Mouse (Mus musculus) hindbrain, embryonic 13.5 days (tissue): ENCODE results near the gene Ptprs. TPM values are rescaled to one million over a fixed set of nuclear protein-coding genes. Genes with fewer than 3 reads are reported as not detected.

Experiments used
- ATAC-seq: fragments of 200-750 bp; cut with Nextera tagmentation; 2 replicates; pipeline ENCODE4 v1.8.0; 2017; ENCODE audit warnings: moderate TSS enrichment; ENCODE audit not compliant: low FRiP score
- H3K27ac ChIP-seq: fragments of 300-500 bp; sonication (generic); 2 replicates; pipeline ENCODE4 v1.5.1; 2015; ENCODE audit warnings: inconsistent platforms, mild to moderate bottlenecking, moderate library complexity
- H3K27me3 ChIP-seq: fragments of 300-500 bp; sonication (generic); 2 replicates; pipeline ENCODE4 v1.6.1; 2015; ENCODE audit warnings: mild to moderate bottlenecking, inconsistent platforms
- H3K36me3 ChIP-seq: fragments of 300-500 bp; sonication (generic); 2 replicates; pipeline ENCODE4 v1.6.1; 2015; ENCODE audit warnings: mild to moderate bottlenecking, inconsistent platforms
- H3K4me1 ChIP-seq: fragments of 300-500 bp; sonication (generic); replicated peaks from 2 replicates; pipeline ENCODE4 v1.6.1; 2015; ENCODE audit warnings: inconsistent platforms
- H3K4me2 ChIP-seq: fragments of 300-500 bp; sonication (generic); 2 replicates; pipeline ENCODE4 v1.6.1; 2015; ENCODE audit warnings: inconsistent platforms, mild to moderate bottlenecking, moderate library complexity
- H3K4me3 ChIP-seq: fragments of 300-500 bp; sonication (generic); 2 replicates; pipeline ENCODE4 v1.5.1; 2015; ENCODE audit warnings: mild to moderate bottlenecking, inconsistent platforms
- H3K9ac ChIP-seq: fragments of 300-500 bp; sonication (generic); 2 replicates; pipeline ENCODE4 v1.6.1; 2015; ENCODE audit warnings: mild to moderate bottlenecking, inconsistent platforms
- H3K9me3 ChIP-seq: fragments of 300-500 bp; sonication (generic); 2 replicates; pipeline ENCODE4 v1.6.1; 2016; ENCODE audit warnings: inconsistent platforms
- WGBS: fragments of 180-500 bp; shearing (Covaris S2); methylation state at CpG from one replicate; pipeline ENCODE4 v1.1.7; 2015; 5-methylcytosine and 5-hydroxymethylcytosine counted together
- polyA plus RNA-seq: library from polyadenylated mRNA; unstranded; fragments of >200 nt; fragmentation: Nextera tagmentation; extraction: Ambion mirVana; gene quantifications from 2 replicates; pipeline ENCODE4 v1.2.1, GENCODE M21; 2015

The Ptprs gene
- polyA plus RNA-seq, 1 experiment from 2014 or later, result 273 TPM

DNA sequence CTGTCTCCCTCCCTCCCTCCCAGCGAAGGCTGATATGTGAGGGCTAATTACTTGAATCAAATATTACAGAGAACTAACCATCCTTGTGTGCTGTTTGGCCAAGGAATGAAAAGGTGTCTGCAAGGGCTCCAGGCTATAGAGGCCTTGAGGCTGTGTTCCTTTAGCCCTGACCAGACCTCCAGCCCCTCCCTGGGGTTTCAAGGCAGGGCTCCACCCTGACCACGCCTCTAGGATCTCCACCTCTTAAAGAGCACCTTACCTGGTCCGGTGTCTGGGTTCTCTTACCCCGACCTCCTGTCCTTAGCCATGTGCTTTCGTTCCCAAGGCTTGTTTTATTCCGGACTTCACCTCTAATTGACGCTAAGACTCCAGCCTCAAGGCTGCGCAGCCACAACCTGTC is 66.5 kb downstream of the Ptprs start:
- ATAC-seq, result 0 out of 2 replicates have a peak, but pooled peaks have one; percentile 16
- H3K4me2 ChIP-seq, result no peak overlapping the region
- peaks cover 49% of the 10 kb centered on the region for H3K36me3 ChIP-seq
- peak overlapping the region; percentile 80 for H3K27ac ChIP-seq
- H3K4me3 ChIP-seq, result no peak overlapping the region
- 52% methylated on average over 8 of the region's 8 CpGs for whole genome bisulfite sequencing
- no peaks in the 10 kb centered on the region for H3K27me3 ChIP-seq
- peaks cover 49% of the 10 kb centered on the region for H3K4me1 ChIP-seq
- H3K9ac ChIP-seq, result peak overlapping the region; percentile 40
- H3K9me3 ChIP-seq, result no peaks in the 10 kb centered on the region

GRCm38 (mm10) chr17:56408965-56409625 is 67.2 kb downstream of the Ptprs start:
- 36% methylated on average over 13 of the region's 13 CpGs for WGBS
- no peak overlapping the region for H3K4me2 ChIP-seq
- H3K36me3 ChIP-seq, result peaks cover 48% of the 10 kb centered on the region
- peaks cover 49% of the 10 kb centered on the region for H3K4me1 ChIP-seq
- peak overlapping the region; percentile 80 for H3K27ac ChIP-seq
- 0 out of 2 replicates have a peak, but pooled peaks have one; percentile 13 for ATAC-seq
- H3K9me3 ChIP-seq, result no peaks in the 10 kb centered on the region
- no peak overlapping the region for H3K4me3 ChIP-seq
- peak overlapping the region; percentile 40 for H3K9ac ChIP-seq
- H3K27me3 ChIP-seq, result no peaks in the 10 kb centered on the region

GRCm38 (mm10) chr17:56407379-56407778 is 68.9 kb downstream of the Ptprs start:
- Histone ChIP-seq H3K4me1 (peaks cover 49% of the 10 kb centered on the region), H3K27ac (peak overlapping the region; percentile 80), H3K27me3 (no peaks in the 10 kb centered on the region), H3K9ac (peak overlapping the region; percentile 43; the same call in 1 of the 2 replicates), H3K9me3 (no peaks in the 10 kb centered on the region), H3K4me2 (no peak overlapping the region), H3K36me3 (peaks cover 45% of the 10 kb centered on the region), H3K4me3 (no peak overlapping the region)
- 40% methylated on average over 8 of the region's 8 CpGs for WGBS
- ATAC-seq, result no peak

DNA sequence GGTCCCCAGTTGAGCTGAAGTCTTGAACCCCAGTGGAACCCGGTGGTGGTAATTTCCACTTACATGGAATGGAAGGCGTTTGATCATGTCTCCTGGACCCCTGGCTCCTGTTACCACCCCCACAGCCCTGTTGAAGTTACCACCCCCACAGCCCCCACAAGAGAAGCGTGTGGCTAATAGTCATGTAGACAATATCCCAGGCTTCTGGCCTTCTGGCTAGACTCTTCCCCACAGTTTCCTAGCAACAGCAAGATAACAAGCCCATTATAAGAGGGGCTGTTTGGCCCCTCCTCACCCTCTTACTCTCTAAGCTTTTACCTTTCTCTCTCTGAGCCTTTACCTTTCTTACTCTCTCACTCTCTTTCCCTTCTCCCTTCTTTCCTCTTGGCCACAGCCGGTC is 69.4 kb downstream of the Ptprs start:
- Histone ChIP-seq H3K4me2 (no peak overlapping the region), H3K9ac (peak overlapping the region; percentile 43; the same call in 1 of the 2 replicates), H3K36me3 (peaks cover 45% of the 10 kb centered on the region), H3K4me1 (peaks cover 49% of the 10 kb centered on the region), H3K9me3 (no peaks in the 10 kb centered on the region), H3K27ac (peak overlapping the region; percentile 80), H3K27me3 (no peaks in the 10 kb centered on the region), H3K4me3 (no peak overlapping the region)
- ATAC-seq, result no peak; the same call in 1 of the 2 replicates
- WGBS, result 50% methylated on average over 4 of the region's 4 CpGs

GRCm38 (mm10) chr17:56405856-56406840 is 70.1 kb downstream of the Ptprs start:
- no peak overlapping the region for H3K9ac ChIP-seq
- peak overlapping the region; percentile 80 for H3K27ac ChIP-seq
- peaks cover 45% of the 10 kb centered on the region for H3K36me3 ChIP-seq

GRCm38 (mm10) chr17:56405341-56405740 is 70.9 kb downstream of the Ptprs start:
- ATAC-seq, result no peak
- 93% methylated on average over 3 of the region's 3 CpGs for WGBS
- no peaks in the 10 kb centered on the region for H3K9me3 ChIP-seq
- H3K36me3 ChIP-seq, result peaks cover 48% of the 10 kb centered on the region
- no peak overlapping the region for H3K4me2 ChIP-seq
- H3K4me3 ChIP-seq, result no peak overlapping the region
- H3K4me1 ChIP-seq, result peaks cover 44% of the 10 kb centered on the region
- no peak overlapping the region for H3K9ac ChIP-seq
- no peaks in the 10 kb centered on the region for H3K27me3 ChIP-seq
- no peak overlapping the region for H3K27ac ChIP-seq

More at GRCm38 (mm10) chr17:56405856-56406840, 70.1 kb downstream of the Ptprs start:
- H3K4me1 ChIP-seq, result peaks cover 49% of the 10 kb centered on the region
- no peak overlapping the region for H3K4me3 ChIP-seq
- ATAC-seq, result no peak
- 78% methylated on average over 14 of the region's 14 CpGs for WGBS
- H3K4me2 ChIP-seq, result no peak overlapping the region
- H3K9me3 ChIP-seq, result no peaks in the 10 kb centered on the region
- no peaks in the 10 kb centered on the region for H3K27me3 ChIP-seq

DNA sequence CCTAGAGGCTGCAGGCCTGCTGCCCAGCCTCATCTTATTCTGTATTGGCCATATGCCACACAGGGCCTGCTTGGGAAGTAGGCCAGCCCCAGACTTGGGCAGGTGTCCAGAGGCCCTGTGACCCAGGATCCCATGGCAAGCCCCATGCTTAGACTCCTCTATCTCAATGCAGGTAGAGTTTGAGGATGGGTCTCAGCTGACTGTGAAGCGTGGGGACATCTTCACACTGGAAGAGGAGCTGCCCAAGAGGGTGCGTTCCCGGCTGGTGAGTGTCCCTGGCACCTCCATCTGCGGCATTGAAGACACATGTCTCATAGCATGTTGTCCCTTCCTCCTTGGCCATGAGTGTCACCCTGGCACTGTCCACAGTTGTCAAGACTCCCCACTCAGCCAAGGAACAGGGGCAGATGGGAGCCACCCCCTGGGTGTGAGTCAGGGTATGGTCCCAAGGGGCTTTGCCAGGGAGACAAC is 75.2 kb downstream of the Ptprs start:
- H3K36me3 ChIP-seq, result peaks cover 90% of the 10 kb centered on the region
- H3K4me3 ChIP-seq, result no peak overlapping the region
- peak overlapping the region; percentile 23; the same call in 1 of the 2 replicates for H3K27ac ChIP-seq
- ATAC-seq, result no peak
- no peaks in the 10 kb centered on the region for H3K27me3 ChIP-seq
- no peaks in the 10 kb centered on the region for H3K9me3 ChIP-seq
- WGBS, result 97% methylated on average over 4 of the region's 4 CpGs
- H3K4me2 ChIP-seq, result no peak overlapping the region
- H3K4me1 ChIP-seq, result peaks cover 4% of the 10 kb centered on the region
- H3K9ac ChIP-seq, result no peak overlapping the region

- H3K36me3 ChIP-seq, result peaks cover 96% of the 10 kb centered on the region
- ATAC-seq, result no peak
- WGBS, result 89% methylated on average over 3 of the region's 3 CpGs
- H3K27me3 ChIP-seq, result no peaks in the 10 kb centered on the region
- H3K9me3 ChIP-seq, result no peaks in the 10 kb centered on the region
- H3K9ac ChIP-seq, result no peak overlapping the region
- H3K27ac ChIP-seq, result no peak overlapping the region
- no peaks in the 10 kb centered on the region for H3K4me1 ChIP-seq
- no peak overlapping the region for H3K4me3 ChIP-seq
- no peak overlapping the region for H3K4me2 ChIP-seq
These were observed 76.1 kb downstream of the Ptprs start for GRCm38 (mm10) chr17:56400221-56400620.

DNA sequence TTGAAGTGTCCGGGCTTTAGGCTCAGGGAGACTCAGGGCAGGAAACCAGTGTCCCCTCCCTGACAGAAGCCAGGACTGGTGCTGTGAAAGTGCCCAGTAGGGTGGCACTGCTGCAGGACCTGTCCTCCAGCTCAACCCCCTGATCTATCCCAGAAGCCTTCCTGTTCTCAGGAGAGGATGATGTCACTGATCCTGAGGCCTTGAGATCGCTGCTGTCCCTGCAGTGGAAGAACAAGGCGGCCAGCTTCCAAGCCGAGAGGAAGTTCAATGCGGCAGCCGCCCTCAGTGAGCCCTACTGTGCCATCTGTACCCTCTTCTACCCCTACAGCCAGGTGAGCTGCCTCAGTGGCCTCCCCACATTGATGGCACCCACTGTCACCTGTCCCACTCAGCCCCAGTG is 80.2 kb downstream of the Ptprs start:
- H3K27ac ChIP-seq, result no peak overlapping the region
- H3K9me3 ChIP-seq, result no peaks in the 10 kb centered on the region
- no peak overlapping the region for H3K4me3 ChIP-seq
- ATAC-seq, result no peak
- no peaks in the 10 kb centered on the region for H3K4me1 ChIP-seq
- H3K36me3 ChIP-seq, result peaks cover 100% of the 10 kb centered on the region
- no peak overlapping the region for H3K4me2 ChIP-seq
- H3K27me3 ChIP-seq, result no peaks in the 10 kb centered on the region
- no peak overlapping the region; the same call in 1 of the 2 replicates for H3K9ac ChIP-seq
- 95% methylated on average over 6 of the region's 6 CpGs for WGBS

DNA sequence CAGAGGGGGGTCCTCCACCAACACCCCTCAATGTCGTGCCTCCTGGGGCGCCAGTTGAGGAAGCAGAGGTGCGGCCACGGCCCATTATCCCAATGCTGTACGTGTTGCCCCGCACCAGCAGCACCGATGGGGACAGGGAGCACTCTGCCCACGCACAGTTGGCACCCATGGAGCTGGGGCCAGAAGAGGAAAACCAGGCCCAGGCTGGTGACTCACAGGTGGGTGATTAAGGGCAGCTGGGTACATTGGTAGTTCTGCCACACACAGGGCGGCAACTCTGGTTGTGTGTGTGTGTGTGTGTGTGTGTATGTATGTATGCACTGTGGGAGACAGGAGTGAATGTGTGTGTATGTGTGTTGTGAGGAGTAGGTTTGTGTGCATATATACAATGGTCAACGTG is 82.4 kb downstream of the Ptprs start:
- no peak overlapping the region for H3K4me2 ChIP-seq
- no peak for ATAC-seq
- WGBS, result 92% methylated on average over 10 of the region's 10 CpGs
- H3K4me1 ChIP-seq, result no peaks in the 10 kb centered on the region
- peaks cover 100% of the 10 kb centered on the region for H3K36me3 ChIP-seq
- no peaks in the 10 kb centered on the region for H3K27me3 ChIP-seq
- no peak overlapping the region for H3K27ac ChIP-seq
- H3K9ac ChIP-seq, result no peak overlapping the region
- no peaks in the 10 kb centered on the region for H3K9me3 ChIP-seq
- H3K4me3 ChIP-seq, result no peak overlapping the region

DNA sequence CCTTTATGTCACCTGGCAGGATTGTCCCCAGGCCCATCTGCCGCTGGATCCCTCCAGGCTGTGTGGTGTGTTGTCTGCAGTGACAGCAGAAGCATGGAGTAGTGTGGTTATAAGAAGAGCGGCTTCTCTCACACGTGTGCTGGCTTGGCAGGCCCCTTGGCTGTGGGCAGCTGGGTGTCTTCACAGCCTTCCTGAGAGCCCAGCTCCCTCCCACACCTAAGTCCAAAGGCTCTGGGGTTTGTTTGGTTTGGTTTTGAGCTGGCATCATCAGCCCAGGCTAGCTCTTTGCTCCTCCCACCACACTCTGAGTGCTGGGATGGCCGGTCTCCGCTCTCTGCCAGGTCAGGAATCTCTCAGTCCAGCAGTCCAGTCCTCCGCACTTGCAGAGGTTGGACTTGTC is 83.0 kb downstream of the Ptprs start:
- Histone ChIP-seq H3K27me3 (no peaks in the 10 kb centered on the region), H3K36me3 (peaks cover 100% of the 10 kb centered on the region), H3K4me2 (no peak overlapping the region), H3K9ac (0 out of 2 replicates have a peak overlapping the region, but pooled peaks have one; percentile 9), H3K27ac (no peak overlapping the region), H3K9me3 (no peaks in the 10 kb centered on the region), H3K4me3 (no peak overlapping the region), H3K4me1 (no peaks in the 10 kb centered on the region)
- no peak for ATAC-seq
- WGBS, result 92% methylated on average over 6 of the region's 6 CpGs

- 0 out of 2 replicates have a peak overlapping the region, but pooled peaks have one; percentile 13 for H3K27ac ChIP-seq
- no peak overlapping the region for H3K4me3 ChIP-seq
- no peak overlapping the region for H3K9ac ChIP-seq
- no peaks in the 10 kb centered on the region for H3K9me3 ChIP-seq
- ATAC-seq, result no peak
- peaks cover 95% of the 10 kb centered on the region for H3K36me3 ChIP-seq
- H3K4me2 ChIP-seq, result no peak overlapping the region
- no peaks in the 10 kb centered on the region for H3K27me3 ChIP-seq
- peaks cover 18% of the 10 kb centered on the region for H3K4me1 ChIP-seq
- 86% methylated on average over 6 of the region's 6 CpGs for WGBS
These were observed 88.7 kb downstream of the Ptprs start for GRCm38 (mm10) chr17:56387612-56388011.
